Mouse (Mus musculus): ENCODE measurements around the gene Gng12.
A peak's percentile ranks its signal among the peaks of the same experiment; 100 is the strongest.
"Not testable (repeated sequence)": the region's sequence is repeated elsewhere in the genome, so short reads cannot be mapped to it uniquely, and the experiment has no call there.

Gene Gng12

GRCm38 (mm10) chr6:66896119-66896920 lies at the start of gene Gng12:
Gene Gng12, plus strand, starts transcription at chr6:66896397.
- peak; percentile 81 for ATAC-seq (ENCODE audit: insufficient number of reproducible peaks, low FRiP score, low TSS enrichment)

- no peak for ATAC-seq (ENCODE audit: insufficient number of reproducible peaks, low FRiP score, low TSS enrichment)
Observed at GRCm38 (mm10) chr6:66848936-66849335, 47.3 kb upstream of the Gng12 start.

DNA sequence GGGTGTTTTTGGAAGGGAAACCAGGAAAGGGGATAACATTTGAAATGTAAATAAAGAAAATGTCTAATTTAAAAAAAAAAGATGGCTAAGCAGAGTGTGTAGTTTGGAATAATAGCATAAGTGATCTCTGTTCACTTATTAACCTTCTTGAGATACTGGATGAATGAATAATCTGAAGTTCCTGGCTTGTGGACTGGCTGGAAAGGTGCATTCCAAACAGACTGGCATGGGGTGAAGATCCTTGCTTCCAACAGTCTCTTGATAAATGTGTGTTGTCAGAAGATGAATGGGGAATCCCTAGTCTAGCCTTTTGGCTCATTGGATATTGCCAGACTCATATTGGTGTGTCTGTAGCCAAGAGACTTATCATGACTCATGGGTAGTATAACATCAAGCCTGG lies 40.0 kb upstream of the Gng12 start:
- no peak for ATAC-seq (ENCODE audit: insufficient number of reproducible peaks, low FRiP score, low TSS enrichment)

- ATAC-seq (ENCODE audit: insufficient number of reproducible peaks, low FRiP score, low TSS enrichment): no peak
Observed at GRCm38 (mm10) chr6:66858356-66858755, 37.8 kb upstream of the Gng12 start.

- no peak for ATAC-seq (ENCODE audit: insufficient number of reproducible peaks, low FRiP score, low TSS enrichment)
Observed at GRCm38 (mm10) chr6:66859391-66859790, 36.8 kb upstream of the Gng12 start.

- ATAC-seq (ENCODE audit: insufficient number of reproducible peaks, low FRiP score, low TSS enrichment): no peak
Observed at GRCm38 (mm10) chr6:66864463-66864862, 31.7 kb upstream of the Gng12 start.

- ATAC-seq (ENCODE audit: insufficient number of reproducible peaks, low FRiP score, low TSS enrichment): no peak
Observed at GRCm38 (mm10) chr6:66866295-66866694, 29.9 kb upstream of the Gng12 start.

DNA sequence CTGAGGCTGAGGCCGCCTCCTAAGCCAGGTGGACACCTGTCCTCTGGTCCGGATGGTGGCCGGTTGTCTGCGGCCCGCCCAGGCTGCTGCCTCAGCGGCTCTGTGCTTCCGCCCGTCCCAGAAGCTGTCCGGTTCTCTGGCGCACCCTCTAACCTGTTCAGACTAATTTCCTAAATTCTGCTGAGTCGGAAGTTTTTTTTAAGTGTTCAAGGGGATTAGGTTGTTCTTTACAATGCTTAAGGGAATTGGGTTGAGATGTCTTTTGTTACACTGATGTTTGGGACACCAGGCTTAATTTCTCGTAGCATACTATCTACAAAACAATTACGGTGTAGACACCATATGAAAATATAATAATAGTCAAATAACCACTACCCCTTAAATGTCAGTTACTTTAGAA lies 19.1 kb upstream of the Gng12 start:
- ATAC-seq (ENCODE audit: insufficient number of reproducible peaks, low FRiP score, low TSS enrichment): not testable (repeated sequence)

DNA sequence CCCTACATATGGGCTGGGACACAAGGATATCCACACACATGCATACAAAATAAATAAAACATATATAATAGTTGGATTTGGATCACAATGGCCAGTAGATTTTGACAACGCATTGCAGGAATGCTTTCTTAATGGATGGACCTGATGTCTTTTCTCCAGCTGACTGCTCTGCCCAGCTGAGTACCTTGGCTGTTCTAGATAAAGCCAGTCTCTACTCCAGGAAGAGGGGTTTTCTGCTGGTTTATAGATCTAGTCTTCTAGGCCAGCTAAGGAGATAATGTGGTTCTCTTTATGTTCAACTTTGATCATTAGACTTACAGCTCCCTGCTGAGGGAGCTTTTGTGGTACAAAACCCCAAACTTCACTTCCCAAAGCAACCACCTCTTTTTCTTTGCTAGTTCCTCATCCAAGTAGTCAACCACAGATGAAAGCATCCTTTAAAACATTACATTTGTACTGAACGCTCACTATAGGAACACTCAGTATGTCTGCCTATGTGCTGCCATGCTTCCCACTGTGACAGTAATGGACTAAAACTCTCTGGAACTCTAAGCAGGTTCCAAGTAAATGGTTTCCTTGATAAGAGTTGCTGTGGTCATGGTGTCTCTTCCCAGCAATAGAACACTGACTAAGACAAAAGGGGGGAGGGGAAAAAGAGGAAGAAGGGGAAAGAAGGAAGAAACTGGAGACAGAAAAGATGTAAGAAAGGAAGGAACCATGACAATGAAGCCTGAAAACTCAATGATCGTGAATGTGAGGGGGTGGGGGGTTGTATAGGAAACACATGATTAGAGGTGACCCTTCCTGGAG lies 5.6 kb upstream of the Gng12 start:
- no peak for ATAC-seq (ENCODE audit: insufficient number of reproducible peaks, low FRiP score, low TSS enrichment)

GRCm38 (mm10) chr6:66893950-66894349 lies 2.2 kb upstream of the Gng12 start:
- no peak for ATAC-seq (ENCODE audit: insufficient number of reproducible peaks, low FRiP score, low TSS enrichment)

DNA sequence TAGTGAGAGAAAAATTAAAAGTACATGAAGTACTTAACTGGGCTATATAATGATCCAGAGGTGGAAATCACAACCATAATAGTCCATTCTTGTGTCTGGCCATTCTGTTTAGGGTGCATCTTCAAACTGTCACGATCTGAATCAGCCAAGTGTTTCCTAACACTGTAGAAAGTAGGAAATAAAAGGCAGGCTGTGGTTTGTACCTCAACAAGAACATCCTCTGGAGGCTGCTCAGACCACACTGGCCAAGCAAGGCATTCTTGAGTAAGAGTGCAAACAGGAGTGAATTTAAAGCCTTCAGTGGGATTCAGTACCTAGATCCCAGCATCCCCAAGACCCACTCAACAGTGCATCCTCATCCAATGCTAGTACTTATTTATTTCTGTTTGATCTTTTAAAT lies 1.2 kb upstream of the Gng12 start:
- no peak for ATAC-seq (ENCODE audit: insufficient number of reproducible peaks, low FRiP score, low TSS enrichment)

DNA sequence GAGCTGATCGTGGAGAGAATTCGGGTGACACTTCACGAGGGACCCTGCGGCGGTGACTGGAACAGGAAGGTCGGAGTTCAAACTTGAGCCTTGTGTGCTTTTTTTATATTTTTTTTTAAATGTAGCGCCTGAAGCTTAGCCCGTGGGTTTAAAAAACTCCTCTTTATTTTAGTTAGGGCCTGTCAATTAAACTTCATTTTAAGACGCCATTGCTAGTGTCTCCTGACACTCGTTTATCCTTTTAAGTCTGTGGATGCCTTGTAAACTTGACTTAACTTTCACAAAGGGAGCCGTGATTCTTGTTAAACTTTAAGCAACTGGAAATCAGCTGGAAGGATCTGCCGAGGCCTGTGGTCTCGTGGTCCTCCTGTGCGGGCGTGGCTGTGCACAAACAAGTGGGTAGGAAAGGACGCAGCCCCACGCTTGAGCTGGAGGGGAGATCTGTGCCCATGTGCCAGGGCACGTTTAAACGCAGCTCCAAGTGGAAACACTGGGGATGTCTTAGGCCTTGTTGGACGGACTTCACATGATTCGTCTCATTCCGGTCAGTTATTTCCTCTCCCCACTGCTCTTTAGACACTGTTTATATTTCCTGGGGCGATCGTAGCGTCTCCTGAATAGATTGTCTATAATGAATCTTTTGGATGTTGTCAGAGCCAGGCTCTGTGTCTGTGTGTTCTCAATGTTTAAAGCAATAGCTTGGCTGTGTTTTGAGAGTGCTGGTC lies 886 bp downstream of the Gng12 start:
- ATAC-seq (ENCODE audit: insufficient number of reproducible peaks, low FRiP score, low TSS enrichment): no peak

DNA sequence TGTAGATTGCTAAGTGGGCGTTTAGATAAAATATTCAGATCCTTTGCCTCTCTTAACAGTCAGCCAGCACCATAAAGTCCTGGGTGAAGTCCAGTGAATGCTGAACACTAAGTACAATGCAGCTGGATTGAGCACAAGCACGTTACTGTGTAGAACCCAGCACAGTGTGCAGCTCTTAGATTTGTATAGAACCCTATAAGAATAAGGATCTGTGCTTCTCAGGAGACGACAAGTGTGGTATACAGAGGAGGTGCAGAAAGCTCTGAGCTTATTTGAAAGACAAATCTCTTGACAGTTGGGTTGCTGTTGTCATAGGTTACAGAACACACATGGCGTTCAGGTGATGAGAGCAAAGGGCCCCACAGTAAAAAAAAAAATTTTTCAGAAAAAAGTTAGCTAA lies 1.8 kb downstream of the Gng12 start:
- no peak for ATAC-seq (ENCODE audit: insufficient number of reproducible peaks, low FRiP score, low TSS enrichment)

DNA sequence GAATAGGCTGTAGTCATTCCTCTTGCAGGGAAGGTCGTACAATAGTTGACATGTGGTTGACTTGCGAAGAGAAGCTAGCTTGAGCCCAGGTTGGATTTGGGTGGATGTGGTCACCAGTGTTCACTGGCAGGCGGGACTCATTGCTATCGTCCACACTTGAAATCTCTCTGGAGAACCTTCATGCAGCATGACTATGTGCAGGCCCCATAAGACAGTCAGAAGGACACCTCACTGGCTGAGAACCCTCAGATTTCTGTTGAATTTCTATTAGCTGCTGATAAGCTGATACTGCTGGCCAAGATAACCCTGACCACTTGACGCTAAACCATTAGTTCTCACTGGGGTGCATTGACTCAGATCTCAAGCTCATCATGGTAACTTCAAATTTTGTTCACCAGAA lies 5.7 kb downstream of the Gng12 start:
- ATAC-seq (ENCODE audit: insufficient number of reproducible peaks, low FRiP score, low TSS enrichment): no peak

GRCm38 (mm10) chr6:66903206-66903605 lies 7.0 kb downstream of the Gng12 start:
- ATAC-seq (ENCODE audit: insufficient number of reproducible peaks, low FRiP score, low TSS enrichment): no peak

DNA sequence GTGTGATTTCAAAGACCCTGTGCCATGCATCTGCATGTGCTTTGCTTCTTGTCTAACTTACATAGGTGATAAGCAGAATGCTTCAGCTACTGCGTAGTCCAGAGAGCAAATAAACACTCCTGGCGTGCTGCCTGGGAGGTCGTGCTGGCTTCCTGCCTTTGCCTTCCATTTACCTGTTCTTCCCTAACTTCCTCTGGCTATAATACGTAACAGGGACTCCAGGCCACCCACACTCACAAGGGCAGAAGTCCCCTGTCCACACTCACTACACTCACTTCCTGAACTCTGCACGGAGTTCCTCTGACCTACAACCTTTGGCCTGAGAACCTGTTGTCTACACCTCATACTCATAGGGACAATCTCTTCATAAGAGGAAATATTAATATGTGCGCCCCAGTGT lies 7.5 kb downstream of the Gng12 start:
- ATAC-seq (ENCODE audit: insufficient number of reproducible peaks, low FRiP score, low TSS enrichment): no peak

DNA sequence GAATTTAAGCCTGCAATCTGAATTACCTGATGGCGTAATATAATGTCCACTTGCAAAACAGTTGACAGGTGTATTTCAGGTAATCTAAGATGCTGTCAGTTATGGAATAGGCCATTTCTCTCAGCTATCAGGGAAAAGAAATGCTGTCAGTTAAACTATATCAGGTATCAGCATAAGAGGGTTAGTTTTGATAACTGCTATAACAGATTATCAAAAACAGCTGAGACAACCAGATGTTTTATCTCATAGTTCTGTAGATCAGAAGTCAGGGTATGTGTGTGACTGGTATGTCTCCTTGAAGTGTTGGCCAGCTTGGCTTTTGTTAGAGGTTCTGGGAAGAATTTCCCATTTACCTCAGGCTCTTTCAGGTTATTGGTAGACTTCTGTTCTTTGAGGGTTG lies 10.0 kb downstream of the Gng12 start:
- ATAC-seq (ENCODE audit: insufficient number of reproducible peaks, low FRiP score, low TSS enrichment): no peak

DNA sequence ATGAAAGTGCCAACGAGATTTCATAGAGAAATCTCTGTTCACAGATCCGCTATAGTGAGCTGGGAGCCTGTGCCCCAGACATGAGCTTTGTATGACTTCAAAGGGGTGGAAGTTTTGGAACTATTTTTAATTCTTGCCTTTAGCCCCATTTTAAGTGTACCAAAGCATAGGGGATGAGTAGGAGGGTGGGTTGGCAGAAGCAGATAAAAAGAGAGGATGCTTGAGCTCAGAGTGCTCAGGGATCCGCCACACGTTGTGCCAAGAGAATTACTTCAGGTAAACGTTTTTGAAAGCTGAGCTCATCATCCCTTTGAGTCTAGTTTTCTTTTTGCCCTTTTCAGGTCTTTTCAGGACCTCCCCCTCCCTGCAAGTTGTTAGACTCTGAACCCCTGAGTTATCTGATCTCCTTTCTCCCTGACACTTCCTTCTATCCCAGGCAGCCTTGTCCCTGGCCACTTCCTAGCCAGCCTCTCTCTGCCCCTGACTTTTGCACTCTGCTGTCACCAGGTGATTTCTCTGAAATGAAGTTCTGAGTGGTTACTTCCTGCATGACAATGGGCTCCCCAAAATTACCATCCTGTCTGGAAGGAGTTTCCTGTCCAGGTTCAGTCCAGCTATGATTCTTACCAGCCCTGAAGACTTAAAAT lies 12.3 kb downstream of the Gng12 start:
- ATAC-seq (ENCODE audit: insufficient number of reproducible peaks, low FRiP score, low TSS enrichment): no peak

GRCm38 (mm10) chr6:66910493-66911435 lies 14.6 kb downstream of the Gng12 start:
- no peak for ATAC-seq (ENCODE audit: insufficient number of reproducible peaks, low FRiP score, low TSS enrichment)
